Mouse (Mus musculus) layer of hippocampus, postnatal 14 days (tissue): ENCODE results near the gene Zfyve19. TPM values are rescaled to one million over a fixed set of nuclear protein-coding genes. Genes with fewer than 3 reads are reported as not detected.

Experiments used
- DNase-seq, 2 experiments: peaks; one replicate each; pipeline ENCODE4 v3.0.0; 2021 to 2022; ENCODE audit warnings: low spot score in 2 of 2, mixed read lengths in 1 of 2
- total RNA-seq, 2 experiments: library from RNA; stranded (reverse); gene quantifications; 2 replicates each; pipeline ENCODE4 v1.2.3; 2021

Gene Zfyve19
- total RNA-seq, 2 experiments from 2014 or later: 33.7 to 38.0 TPM

DNA sequence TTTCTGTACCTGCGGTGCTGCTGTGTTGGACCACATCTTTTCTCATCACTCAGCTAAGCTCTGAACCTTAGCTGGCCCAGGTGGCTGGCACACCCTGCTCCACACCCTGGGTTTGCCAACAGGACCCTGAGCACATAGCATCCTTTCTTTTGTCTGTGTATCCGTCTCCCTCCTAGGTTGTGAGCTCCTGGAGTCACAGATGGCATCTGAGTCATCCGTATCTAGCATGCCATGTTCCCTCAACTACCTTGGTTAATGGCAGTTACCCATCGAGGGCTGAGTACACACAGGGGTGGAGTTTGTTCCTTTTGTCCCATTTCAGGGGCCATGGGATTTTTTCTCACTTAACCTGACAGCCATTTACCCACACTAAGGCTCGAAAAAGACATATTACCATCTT lies 42.0 kb downstream of the Zfyve19 start:
- DNase-seq: no peak

- peak; percentile 73 to 75 for DNase-seq
Observed at GRCm38 (mm10) chr2:119250826-119251478, 42.5 kb downstream of the Zfyve19 start.

GRCm38 (mm10) chr2:119254976-119255375 lies 46.6 kb downstream of the Zfyve19 start:
- no peak for DNase-seq

GRCm38 (mm10) chr2:119260518-119260917 lies 52.1 kb downstream of the Zfyve19 start:
- DNase-seq: no peak

GRCm38 (mm10) chr2:119261326-119261725 lies 52.9 kb downstream of the Zfyve19 start:
- DNase-seq: no peak

- DNase-seq: no peak
Observed at GRCm38 (mm10) chr2:119262978-119263377, 54.6 kb downstream of the Zfyve19 start.

DNA sequence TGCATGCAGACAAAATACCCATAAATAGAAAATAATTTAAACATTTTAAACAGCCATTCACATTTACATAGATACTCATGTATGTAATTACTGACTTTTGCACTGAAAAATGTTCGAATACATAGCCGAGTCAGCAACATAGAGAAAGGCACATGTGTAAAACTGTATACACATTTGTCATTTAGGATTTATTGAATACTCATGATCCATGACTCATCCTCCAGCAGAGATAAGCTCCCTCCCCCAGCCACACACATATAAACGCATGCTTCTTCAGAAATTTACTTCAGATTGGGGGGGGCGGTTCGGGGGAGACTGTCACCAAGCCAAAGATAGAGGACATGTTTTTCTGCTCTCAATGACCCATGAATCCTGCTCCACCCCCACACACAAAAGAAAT lies 55.4 kb downstream of the Zfyve19 start:
- DNase-seq: no peak

Other genes with a start within 250 kb of the Zfyve19 start
- gene Ccdc32, start 179.2 kb upstream of the Zfyve19 start, total RNA-seq: 10 to 100 TPM; 62.5 to 63.6 TPM
- 1 to 10 TPM; 6.0 to 6.1 TPM for gene Rpusd2, start 173.8 kb upstream of the Zfyve19 start, total RNA-seq
- gene Knl1, start 161.5 kb upstream of the Zfyve19 start, total RNA-seq: 1 to 10 TPM in 1 of 2 experiments, under 1 TPM in 1; 0.95 to 1.2 TPM
- 1 to 10 TPM; 1.8 TPM for gene Rad51, start 95.8 kb upstream of the Zfyve19 start, total RNA-seq
- 10 to 100 TPM; 46.5 to 55.6 TPM for gene Rmdn3, start 51.6 kb upstream of the Zfyve19 start, total RNA-seq
- not detected for gene Gchfr, start 40.8 kb upstream of the Zfyve19 start, total RNA-seq
- gene Gm14137, start 34.1 kb upstream of the Zfyve19 start, total RNA-seq: not detected
- 10 to 100 TPM; 16.9 to 18.8 TPM for gene Dnajc17, start 178 bp downstream of the Zfyve19 start, total RNA-seq
- gene Ppp1r14d, start 21.3 kb downstream of the Zfyve19 start, total RNA-seq: not detected
- gene Spint1, start 28.7 kb downstream of the Zfyve19 start, total RNA-seq: under 1 TPM; 0.64 to 0.88 TPM
- 1 to 10 TPM; 9.4 to 9.6 TPM for gene Rhov, start 62.7 kb downstream of the Zfyve19 start, total RNA-seq
- gene Vps18, start 80.1 kb downstream of the Zfyve19 start, total RNA-seq: 10 to 100 TPM; 34.0 to 34.3 TPM
- 1 to 10 TPM; 5.6 to 6.3 TPM for gene Dll4, start 117.2 kb downstream of the Zfyve19 start, total RNA-seq
- gene Chac1, start 142.6 kb downstream of the Zfyve19 start, total RNA-seq: 1 to 10 TPM; 6.6 to 7.8 TPM